Mouse (Mus musculus): Measurements from ENCODE around the gene Slc24a4.

GRCm38 (mm10) chr12:102295662-102296061, 167.1 kb downstream of the Slc24a4 start:
- TF ChIP-seq CTCF (IDR thresholded peaks at IDR 0.05; ENCODE audit: low read depth, low read length) (no peak), POLR2AphosphoS5 (IDR thresholded peaks at IDR 0.05; ENCODE audit: insufficient replicate concordance, low read depth, low read length) (no peak), GATA1 (IDR thresholded peaks at IDR 0.05; ENCODE audit: borderline replicate concordance, low read length) (no peak), TAL1 (conservative IDR thresholded peaks at IDR 0.05; ENCODE audit: low read depth, low read length) (no peak), GATA2 (IDR thresholded peaks at IDR 0.05; ENCODE audit: borderline replicate concordance, low read depth, low read length) (no peak)

All from G1E (cell line).